Mouse (Mus musculus) thymus, adult 2 months (tissue): ENCODE results near the gene Hspe1. TPM values are rescaled to one million over a fixed set of nuclear protein-coding genes. Genes with fewer than 3 reads are reported as not detected.
"Not testable (repeated sequence)": the region's sequence is repeated elsewhere in the genome, so short reads cannot be mapped to it uniquely, and the experiment has no call there.

Experiments
- DNase-seq: peaks from one replicate; pipeline ENCODE4 v3.0.0; 2021
- H3K27ac ChIP-seq: fragments of 200-500 bp; 2 replicates; pipeline ENCODE4 v1.5.1; 2012; ENCODE audit warnings: low read length, control low read depth; ENCODE audit not compliant: control insufficient read depth, insufficient read depth
- H3K27me3 ChIP-seq: fragments of 200-500 bp; 2 replicates; pipeline ENCODE4 v1.6.1; 2012; ENCODE audit warnings: mild to moderate bottlenecking, low read length, moderate library complexity, mixed read lengths; ENCODE audit not compliant: control insufficient read depth, insufficient read depth
- H3K36me3 ChIP-seq: fragments of 200-500 bp; 2 replicates; pipeline ENCODE4 v1.6.1; 2012; ENCODE audit warnings: mild to moderate bottlenecking, low read length, moderate library complexity; ENCODE audit not compliant: control insufficient read depth, insufficient read depth
- H3K4me1 ChIP-seq: fragments of 200-500 bp; replicated peaks from 2 replicates; pipeline ENCODE4 v1.6.1; 2012; ENCODE audit warnings: low read length; ENCODE audit not compliant: control insufficient read depth, insufficient read depth
- H3K4me3 ChIP-seq: fragments of 200-500 bp; 2 replicates; pipeline ENCODE4 v1.5.1; 2012; ENCODE audit warnings: mild to moderate bottlenecking, low read length, control low read depth, moderate library complexity; ENCODE audit not compliant: control insufficient read depth, insufficient read depth
- CTCF ChIP-seq: fragments of 200-500 bp; IDR thresholded peaks from 2 replicates; pipeline ENCODE4 v1.5.1; 2012; ENCODE audit warnings: mild to moderate bottlenecking, control low read depth, low read length, moderate library complexity, borderline replicate concordance; ENCODE audit not compliant: control insufficient read depth, poor library complexity, insufficient read depth; ENCODE audit errors: extremely low read depth
- POLR2A ChIP-seq: fragments of 200-500 bp; IDR thresholded peaks from 2 replicates; pipeline ENCODE4 v1.6.1; 2012; ENCODE audit warnings: mild to moderate bottlenecking, low read length, control low read depth, moderate library complexity; ENCODE audit not compliant: control insufficient read depth, poor library complexity, insufficient read depth; ENCODE audit errors: extremely low read depth
- WGBS: fragments of 180-500 bp; shearing (Covaris S2); methylation state at CpG from one replicate; pipeline ENCODE4 v1.1.7; 2018; 5-methylcytosine and 5-hydroxymethylcytosine counted together
- polyA plus RNA-seq: library from polyadenylated mRNA; depleted of rRNA; stranded (reverse); fragments of >200 nt; gene quantifications from 2 replicates; pipeline ENCODE4 v1.2.3, GENCODE M21; 2012

The Hspe1 gene
- polyA plus RNA-seq, 1 experiment, result 33.2 TPM

GRCm38 (mm10) chr1:55123561-55123960 lies 35.6 kb downstream of the Hspe1 start:
- H3K27me3 ChIP-seq, result no peaks in the 10 kb centered on the region
- no peak overlapping the region for H3K4me3 ChIP-seq
- no peak overlapping the region for H3K27ac ChIP-seq
- no peaks in the 10 kb centered on the region for H3K4me1 ChIP-seq
- TF ChIP-seq POLR2A (no peak), CTCF (no peak)
- no peaks in the 10 kb centered on the region for H3K36me3 ChIP-seq
- WGBS, result 99% methylated on average over 2 of the region's 2 CpGs
- no peak for DNase-seq

GRCm38 (mm10) chr1:55124136-55124535 lies 36.2 kb downstream of the Hspe1 start:
- WGBS, result 98% methylated on average over 2 of the region's 2 CpGs
- not testable (repeated sequence) for DNase-seq, H3K27ac ChIP-seq, H3K4me3 ChIP-seq, H3K27me3 ChIP-seq, H3K36me3 ChIP-seq, H3K4me1 ChIP-seq

DNA sequence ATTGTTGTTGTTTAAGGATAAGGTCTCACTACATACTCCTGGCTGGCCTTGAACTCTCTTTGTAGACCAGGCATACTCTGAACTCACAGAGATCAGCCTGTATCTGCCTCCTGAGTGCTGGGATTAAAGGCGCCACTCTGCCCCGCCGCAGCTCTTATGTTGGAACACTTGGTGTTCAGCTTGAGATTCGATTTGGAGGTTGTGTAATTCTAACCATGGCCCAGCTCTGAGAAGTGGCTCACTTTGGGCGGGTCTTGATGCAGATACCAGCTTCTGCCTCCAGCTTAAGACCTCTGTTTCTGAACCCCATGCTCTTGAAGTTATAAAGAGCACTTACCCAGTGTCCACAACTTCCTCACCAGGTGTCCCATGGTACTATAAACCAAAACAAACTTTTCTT lies 41.8 kb downstream of the Hspe1 start:
- H3K36me3 ChIP-seq, result no peaks in the 10 kb centered on the region
- no peak for DNase-seq
- no peak for TF ChIP-seq POLR2A
- TF ChIP-seq CTCF, result no peak
- WGBS, result 74% methylated on average over 5 of the region's 5 CpGs
- H3K27me3 ChIP-seq, result no peaks in the 10 kb centered on the region
- peaks cover 8% of the 10 kb centered on the region for H3K4me1 ChIP-seq
- H3K4me3 ChIP-seq, result no peak overlapping the region
- peak overlapping the region; percentile 38; the same call in 1 of the 2 replicates for H3K27ac ChIP-seq

DNA sequence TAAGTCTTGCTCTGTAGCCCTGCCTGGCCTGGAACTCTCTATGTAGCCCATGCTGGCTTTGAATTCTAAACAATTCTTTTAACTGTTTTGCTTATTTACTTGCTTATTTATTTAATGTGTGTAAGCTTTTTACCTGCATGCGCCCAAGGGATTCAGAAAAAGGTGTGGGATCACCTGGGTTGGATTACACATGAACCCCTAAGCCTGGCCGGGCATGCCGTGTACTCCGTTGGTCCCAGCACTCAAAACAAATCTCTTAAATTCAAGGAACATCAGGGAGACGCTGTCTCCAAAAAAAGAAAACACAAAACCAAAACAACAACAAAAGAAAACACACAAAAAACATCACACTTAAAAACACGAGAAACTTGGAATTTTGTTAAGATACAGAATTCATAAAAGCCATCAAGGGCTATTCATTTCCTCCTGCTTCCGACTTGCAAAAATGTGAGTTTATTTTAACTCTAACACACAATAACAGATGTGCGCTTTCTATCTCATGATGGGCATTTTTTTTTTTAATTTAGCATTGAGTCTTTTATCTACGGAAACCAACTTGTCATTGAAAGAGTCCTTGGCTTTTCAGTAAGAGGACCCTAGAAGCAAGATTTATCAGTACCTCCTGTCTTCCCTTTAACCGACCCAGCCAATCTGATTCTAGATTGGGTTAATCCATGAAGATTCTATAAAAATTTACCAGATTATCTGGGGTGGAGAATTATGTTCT lies 42.4 kb downstream of the Hspe1 start:
- WGBS, result 48% methylated on average over 10 of the region's 10 CpGs
- no peak for DNase-seq

DNA sequence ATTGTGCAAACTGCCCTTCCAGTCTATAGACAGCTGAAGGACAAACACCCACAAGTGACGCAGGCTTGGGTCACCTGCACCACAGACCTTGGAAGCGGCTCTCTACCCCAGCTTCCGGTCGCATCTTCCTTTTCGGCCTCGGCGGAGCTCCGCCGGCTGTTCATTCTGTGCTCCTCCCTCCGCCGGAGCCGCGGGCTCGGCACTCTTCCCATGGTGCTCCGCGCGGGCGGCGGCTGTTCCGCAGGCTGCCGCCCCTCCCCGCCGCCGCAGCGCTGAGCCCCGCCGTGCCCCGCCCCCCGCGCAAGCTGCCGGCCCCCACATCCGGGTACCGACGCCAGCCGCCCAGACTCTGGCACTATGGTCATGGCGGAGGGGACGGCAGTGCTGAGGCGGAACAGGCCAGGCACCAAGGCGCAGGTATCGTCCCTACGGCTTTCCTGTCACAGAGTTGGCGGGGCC lies 43.0 kb downstream of the Hspe1 start, which contains the start of gene Mob4:
TSS of gene Mob4 (plus strand) at position 289 of the 459 bp plus-strand sequence.
- Histone ChIP-seq H3K36me3 (no peaks in the 10 kb centered on the region), H3K4me3 (peak within 1 kb of the TSS; percentile 82), H3K27ac (peak within 1 kb of the TSS; percentile 81), H3K4me1 (peaks cover 8% of the 10 kb centered on the region), H3K27me3 (no peaks in the 10 kb centered on the region)
- WGBS, result under 1% methylated on average over 40 of the region's 42 CpGs
- DNase-seq, result peak; percentile 91
- TF ChIP-seq POLR2A (peak; percentile 91), CTCF (no peak)

More for the DNA sequence above, 42.4 kb downstream of the Hspe1 start:
- no peaks in the 10 kb centered on the region for H3K27me3 ChIP-seq
- H3K4me3 ChIP-seq, result peak overlapping the region; percentile 51
- peaks cover 8% of the 10 kb centered on the region for H3K4me1 ChIP-seq
- H3K36me3 ChIP-seq, result no peaks in the 10 kb centered on the region
- H3K27ac ChIP-seq, result peak overlapping the region; percentile 81
- no peak for TF ChIP-seq CTCF
- no peak for TF ChIP-seq POLR2A

GRCm38 (mm10) chr1:55131424-55132014 lies 43.6 kb downstream of the Hspe1 start:
- Histone ChIP-seq H3K4me1 (peaks cover 8% of the 10 kb centered on the region), H3K36me3 (no peaks in the 10 kb centered on the region), H3K4me3 (peak overlapping the region; percentile 82), H3K27ac (peak overlapping the region; percentile 48), H3K27me3 (no peaks in the 10 kb centered on the region)
- 0 out of 2 replicates have a peak, but pooled peaks have one; percentile 5 for TF ChIP-seq CTCF
- TF ChIP-seq POLR2A, result no peak
- no peak for DNase-seq
- WGBS, result under 1% methylated on average over 47 of the region's 47 CpGs
